Mouse (Mus musculus) ES-CJ7 (cell line): ENCODE results near the gene Gm17509.

ENCODE experiments used
- DNase-seq: peaks from one replicate; pipeline ENCODE4 v3.0.0; 2011; ENCODE audit warnings: low read depth, low spot score

Gm17509 gene

DNA sequence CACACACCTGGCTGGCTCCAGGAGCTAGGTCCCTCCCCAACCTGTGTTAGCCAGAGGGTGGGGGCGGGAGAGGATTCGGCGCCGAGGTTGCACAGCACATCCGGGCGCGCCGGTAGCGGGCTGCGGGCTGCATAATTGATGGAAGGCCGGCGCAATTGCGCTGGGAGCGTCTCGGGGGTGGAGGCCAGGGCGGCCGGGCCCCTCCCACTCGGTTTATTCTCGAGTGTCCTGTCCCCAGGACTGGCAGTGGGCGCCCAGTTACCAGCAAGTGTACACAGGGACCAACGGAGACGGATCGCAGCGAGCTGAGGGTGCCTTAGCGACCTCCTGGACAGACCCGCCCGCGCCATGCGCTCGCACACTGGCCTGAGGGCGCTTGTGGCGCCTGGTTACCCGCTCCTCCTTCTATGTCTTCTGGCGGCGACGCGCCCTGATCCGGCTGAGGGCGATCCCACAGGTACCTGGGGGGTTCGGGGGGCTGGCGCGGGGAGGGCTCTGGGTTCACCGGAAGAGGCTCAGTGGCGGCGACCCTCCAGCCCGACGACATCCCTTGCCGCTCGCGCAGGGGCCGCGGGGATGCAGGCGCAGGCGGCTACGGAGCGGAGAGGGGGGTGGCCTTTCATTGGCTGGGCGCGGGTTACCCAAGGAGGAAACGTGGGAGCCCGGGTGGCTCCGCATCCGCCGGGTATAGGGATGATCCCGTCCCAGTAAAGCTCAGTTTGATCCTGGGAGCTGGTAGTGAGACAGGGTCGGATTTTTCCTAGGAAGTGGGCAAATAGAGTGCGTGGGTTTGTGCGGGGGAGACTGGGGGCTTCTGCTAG is at the start of gene Gm17509:
Gene Gm17509, minus strand, starts transcription at position 575 of the 821 bp plus-strand sequence.
- peak; percentile 76 for DNase-seq

DNA sequence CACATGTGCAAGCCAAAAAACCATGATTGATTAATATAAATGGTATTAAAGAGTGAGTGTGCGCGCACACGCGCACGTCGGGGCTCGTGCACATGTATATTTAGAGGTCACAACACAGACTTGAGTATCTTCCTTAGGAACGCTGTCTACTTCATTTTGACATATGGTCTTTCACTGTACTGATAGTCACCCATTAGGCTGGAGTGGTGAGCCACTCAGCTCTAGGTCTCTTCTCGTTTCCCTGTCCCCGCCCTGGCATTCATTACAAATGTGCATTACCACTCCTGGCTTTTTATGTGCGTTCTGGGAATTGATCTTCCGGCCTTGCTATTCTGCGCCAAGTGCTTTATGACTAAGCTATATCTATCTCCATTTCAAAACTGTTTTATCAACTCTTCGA is 47.1 kb upstream of the Gm17509 start:
- no peak for DNase-seq

DNA sequence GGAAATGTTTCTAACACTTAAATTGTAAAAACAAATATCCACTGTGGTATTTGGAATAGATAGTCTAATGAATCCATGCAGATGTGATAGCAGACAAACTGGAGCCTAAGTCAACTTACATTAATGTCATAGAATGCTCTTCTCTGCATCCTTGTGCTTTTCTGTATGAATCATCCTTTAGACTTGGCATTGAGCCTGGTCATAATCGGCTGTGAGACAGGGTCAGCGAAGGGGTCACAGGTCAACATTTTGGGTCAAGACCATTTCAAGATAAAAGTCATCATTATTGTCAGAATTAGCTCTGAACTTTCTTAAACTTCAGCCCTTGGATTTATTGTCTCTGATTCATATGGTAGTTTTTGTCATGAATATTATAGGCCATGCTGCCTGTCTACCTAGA is 45.3 kb upstream of the Gm17509 start:
- DNase-seq: no peak

DNA sequence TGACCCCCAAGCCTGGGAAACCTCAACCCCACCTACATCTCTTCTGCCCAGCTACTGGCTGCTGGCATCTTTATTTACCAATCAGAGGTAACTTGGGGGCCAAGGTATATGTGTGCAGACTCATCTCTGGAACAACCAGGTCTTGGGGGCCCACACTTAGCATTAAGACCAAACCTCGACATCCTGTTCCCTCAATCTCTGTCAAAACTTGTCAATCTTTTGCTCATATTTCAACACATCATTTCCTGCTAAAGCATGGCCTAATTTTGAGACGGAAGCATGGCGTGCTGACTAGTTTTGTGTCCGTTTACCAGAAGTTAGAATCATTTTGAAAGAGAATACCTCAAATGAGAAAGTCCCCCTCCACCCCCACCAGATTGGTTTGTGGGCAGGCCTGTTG is 39.8 kb upstream of the Gm17509 start:
- DNase-seq: no peak

DNA sequence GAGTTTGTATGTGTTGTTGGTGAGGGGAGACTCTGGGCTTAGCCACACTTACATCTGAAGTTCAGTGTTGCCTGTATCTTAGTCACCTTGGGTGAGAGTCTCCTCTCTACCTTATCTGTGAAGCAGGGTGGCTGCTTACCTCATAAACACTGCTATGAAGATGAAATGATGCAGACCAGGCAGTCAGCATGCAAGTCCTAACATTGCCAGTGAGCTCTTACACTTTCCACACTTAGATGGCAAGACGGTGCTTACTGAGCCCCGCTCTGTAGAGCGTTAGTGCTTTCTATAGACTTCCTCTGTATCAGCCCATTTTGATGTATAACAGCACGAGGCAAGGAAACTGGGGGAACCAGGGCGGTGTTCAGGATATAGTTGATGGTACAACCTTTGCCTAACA is 21.7 kb upstream of the Gm17509 start:
- DNase-seq: no peak

DNA sequence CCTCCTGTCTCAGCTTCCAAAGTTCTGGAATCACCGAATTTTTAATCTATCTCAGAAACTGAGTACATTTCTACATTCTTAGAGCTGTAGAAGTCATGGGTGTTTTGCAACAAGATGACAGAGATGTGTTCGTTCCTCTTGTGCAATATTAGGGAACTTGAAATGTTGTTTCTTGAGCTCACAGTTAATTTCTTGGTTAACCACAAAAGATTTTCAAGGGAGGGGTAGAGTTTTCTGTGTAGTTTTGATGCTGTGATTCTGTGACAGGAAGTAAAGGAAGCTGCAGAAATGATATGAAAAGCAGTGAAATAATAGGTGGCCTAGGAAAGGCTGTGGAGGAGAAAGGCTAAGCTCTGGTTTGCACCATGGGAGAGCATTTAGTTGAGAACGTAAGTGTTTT is 21.2 kb upstream of the Gm17509 start:
- no peak for DNase-seq

DNA sequence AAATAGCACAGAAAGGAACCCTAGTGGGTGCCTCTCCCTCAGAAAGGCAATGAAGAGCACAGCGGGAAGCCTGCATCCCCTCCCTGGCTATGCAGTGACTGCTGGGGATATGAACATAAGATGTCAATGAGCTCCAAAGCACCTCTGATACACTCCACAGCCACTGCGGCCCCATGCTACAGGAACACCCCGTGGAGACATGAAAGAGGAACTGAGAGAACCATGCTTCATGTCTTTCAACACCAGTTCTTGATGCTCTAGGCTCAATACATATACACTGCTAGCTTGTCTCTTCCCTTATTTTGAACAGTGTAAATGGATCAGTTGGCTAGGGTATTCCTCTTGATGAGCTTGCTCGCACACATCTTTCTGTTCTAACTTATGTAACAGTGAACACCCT is 16.2 kb upstream of the Gm17509 start:
- DNase-seq: no peak

DNA sequence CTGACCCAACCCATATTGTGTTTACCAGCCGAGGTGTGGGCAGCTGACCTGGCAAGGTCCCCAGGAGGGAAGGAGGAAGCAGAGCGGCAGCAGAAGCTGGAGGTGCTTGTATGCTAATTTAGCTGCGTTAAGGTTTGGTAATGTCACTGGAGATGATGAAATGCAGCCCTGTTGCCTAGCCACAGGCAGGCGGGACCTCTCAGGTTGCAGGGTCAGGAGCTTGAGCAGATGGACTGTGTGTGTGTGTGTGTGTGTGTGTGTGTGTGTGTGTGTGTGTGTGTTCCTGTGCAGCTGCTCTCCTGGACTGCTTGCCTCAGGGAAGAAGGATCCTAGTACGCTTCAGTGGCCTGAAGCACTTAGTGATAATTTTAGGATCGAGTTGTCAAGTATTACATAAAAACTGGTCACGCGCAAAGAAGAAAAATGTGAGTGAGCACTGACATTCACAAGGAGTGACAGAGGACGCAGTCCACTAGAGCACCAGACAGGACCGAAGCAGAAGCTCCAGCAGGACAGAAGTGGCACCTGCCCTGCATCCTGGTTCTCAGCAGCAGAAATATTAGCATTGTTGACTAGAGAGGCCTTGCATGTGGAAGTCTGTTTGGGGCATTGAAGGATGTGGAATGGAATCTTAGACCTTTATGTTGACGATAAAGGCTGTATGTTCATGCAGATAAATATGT is 14.8 kb upstream of the Gm17509 start:
- peak; percentile 46 for DNase-seq

DNA sequence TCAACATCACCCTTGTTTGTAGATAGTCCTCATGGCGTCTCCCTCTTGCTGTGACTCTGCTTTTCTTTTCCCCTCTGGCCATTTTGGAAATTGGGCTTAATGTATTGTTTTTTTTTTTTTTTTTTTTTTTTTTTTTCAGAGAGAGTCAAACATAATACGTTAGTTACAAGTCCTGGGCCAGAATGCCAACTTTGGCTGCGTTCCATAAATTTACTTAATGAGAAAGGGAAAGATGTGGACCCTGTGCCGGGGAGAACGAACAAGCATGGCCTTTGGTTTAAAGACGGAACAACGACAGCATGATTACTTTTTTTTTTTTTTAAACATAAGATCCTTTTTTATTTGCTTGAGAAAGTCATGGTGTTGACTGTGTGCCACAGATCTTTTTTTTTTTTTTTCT is 13.6 kb upstream of the Gm17509 start:
- DNase-seq: no peak

DNA sequence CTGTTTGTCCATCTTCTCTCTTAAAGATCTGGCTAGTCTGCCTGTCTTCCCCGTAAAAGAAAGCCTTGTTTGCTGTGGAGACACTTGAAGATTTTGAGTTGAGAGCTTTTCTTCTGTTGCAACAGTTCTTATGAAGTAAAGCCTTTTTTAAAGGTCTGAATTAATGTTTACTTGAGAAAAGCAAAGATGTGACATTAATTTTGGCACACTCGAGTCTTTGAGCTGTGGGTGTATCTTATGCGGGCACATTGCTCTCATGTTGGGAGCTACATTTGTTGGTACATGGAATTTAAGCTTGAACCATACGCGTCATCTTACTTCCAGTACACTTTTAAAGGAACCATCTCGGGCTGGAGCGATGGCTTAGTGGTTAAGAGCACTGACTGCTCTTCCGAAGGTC is 12.9 kb upstream of the Gm17509 start:
- DNase-seq: no peak

DNA sequence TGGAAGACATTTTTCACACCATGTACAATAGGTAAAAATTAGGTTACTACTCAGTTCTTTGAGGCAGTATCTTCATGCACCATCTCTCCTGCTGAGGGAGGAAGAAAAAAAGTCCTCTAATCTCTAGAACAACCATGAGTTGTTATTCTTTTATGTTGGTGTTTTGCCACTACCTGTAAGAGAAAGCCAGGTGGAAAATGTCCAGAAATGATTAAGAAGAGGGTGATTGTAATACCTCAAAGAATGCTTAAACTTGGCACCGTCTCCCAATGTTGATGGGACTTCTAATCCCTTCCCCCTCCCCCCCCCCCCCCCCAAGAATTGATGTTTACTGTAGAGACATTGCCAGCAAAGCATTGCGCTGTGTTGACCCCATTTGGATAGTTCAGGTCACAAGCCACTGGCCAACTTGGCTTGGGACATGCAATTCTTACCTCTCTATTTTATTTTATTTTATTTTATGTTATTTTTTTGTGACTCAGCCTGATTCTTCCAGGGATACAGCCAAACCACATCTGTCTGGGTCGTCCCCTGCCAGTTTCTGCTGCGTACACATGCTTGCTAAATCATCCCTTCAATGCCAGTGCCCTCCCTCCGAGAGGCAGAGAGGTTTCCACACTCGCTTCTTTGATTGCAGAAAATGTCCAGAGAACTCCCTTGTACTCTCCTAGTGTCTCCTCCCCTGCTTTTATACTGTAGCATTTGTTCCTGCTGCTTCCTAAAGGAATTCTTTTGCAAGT is 9.7 kb upstream of the Gm17509 start:
- no peak for DNase-seq

DNA sequence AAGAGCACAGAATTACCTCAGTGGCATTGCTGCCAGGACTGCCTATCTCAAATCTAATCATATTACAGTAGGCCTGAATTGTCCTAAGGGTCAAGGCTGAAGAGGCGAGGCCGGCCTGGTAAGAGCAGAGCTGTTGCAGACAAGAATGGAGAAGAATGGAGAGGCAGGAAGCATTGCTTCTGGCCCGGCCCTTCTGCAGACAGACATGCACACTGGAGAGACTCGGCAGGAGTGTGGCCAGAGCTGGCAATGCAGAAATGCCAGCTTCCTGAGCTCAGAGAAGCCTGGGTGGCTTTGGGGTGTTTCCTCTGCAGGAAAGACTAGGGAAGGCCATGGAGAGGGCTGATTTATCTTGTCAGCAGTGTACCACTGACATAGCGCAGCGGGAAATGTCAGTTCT is 4.7 kb upstream of the Gm17509 start:
- no peak for DNase-seq

DNA sequence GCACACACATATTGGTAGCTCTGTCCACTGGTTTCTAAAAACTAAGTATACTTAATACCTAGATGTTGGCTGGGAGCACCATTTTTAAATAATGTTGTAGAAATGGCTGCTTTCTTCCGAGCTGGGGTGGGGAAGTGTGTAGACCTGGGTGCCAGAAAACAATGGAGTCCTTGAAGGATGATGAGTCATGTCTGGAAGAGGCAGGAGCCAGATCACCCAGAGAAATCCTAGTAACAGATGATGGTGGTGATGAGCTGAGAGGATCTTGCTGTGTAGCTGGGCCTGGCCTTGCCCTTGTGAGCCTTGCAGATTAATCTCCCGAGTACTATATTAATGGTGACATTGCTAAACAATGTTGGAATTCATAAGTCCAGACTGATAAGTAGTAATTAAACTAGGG is 4.0 kb upstream of the Gm17509 start:
- DNase-seq: no peak

DNA sequence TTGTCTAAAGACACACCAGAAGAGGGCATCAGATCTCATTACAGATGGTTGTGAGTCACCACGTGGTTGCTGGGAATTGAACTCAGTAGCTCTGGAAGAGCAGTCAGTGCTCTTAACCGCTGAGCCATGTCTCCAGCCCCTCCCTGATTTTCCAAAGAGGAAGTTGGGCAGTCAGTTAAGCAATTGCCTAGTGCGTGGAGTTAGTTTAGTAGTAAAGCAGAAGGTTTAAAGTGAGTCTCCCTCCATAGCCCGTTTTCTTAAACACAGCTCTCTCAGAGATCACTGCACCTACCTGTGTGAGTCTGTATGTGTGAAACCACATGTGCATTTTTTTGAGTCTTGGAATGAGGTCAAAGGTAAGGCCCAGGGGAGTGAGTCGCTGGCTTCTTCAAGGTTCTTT is 2.2 kb upstream of the Gm17509 start:
- DNase-seq: no peak

DNA sequence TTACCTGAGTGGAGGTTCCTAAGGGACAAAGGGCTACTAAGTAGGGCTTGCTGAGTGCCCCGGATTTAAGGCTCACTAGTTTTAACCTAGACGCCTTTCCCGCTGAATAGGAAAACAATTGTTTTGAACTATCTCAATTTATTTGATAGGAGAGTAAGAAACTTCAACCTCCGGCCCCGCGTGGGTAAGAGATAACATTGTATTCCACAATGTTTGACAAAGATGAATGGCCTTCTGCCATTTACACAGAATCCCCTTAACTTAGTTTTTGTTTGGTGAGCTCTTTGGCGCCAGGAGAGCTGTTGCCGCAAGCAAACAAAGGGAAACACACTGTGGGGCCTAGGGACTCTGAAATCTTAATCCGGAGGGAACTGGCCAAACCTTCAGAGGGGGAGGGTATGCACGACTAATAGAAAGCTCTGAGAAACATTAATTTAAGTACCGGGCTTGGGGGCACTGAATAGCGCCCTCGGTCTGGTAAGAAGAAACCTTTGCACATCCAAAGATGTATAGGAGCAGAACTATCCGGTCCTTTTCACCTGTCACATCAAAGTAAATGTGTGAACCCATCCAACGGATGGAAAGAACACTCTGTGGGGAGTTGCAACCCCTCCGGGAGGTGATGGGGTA is 889 bp downstream of the Gm17509 start:
- DNase-seq: peak; percentile 44

DNA sequence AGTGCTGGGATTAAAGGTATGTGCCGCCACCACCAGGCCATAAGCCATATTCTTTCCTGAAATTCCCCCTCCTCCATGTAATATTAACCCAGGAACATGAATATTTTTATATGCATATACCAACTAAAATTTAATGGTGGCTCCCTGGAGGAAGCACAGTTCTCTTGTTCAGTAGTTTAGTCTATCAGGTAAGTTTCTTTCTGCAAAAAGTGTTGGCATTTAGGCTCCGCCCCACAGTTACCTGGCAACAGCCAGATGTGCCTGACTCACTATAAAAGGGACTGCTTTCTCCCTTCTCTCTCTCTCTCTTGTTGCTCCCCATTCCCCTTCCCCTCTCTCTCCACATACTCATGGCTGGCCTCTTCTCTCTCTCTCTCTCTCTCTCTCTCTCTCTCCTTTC is 2.8 kb downstream of the Gm17509 start:
- no peak for DNase-seq

DNA sequence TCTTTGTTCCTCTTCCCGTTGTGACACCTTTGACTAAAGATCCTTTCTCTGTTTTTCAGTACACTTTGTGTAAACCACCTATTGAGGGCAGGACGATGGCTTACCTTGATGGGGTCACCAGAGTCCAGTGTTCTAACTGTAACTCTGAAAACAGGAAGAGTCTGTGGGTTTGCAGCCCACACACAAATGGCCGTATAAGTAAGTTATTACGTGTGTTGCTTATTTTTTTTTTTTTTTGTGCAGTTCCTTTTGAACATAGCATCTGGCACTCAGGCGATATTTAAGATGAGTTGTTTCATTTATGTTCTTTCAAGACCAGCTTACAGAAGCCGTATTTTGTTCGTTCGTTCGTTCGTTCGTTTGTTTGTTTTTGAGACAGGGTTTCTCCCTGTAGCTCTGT is 3.3 kb downstream of the Gm17509 start:
- DNase-seq: no peak

DNA sequence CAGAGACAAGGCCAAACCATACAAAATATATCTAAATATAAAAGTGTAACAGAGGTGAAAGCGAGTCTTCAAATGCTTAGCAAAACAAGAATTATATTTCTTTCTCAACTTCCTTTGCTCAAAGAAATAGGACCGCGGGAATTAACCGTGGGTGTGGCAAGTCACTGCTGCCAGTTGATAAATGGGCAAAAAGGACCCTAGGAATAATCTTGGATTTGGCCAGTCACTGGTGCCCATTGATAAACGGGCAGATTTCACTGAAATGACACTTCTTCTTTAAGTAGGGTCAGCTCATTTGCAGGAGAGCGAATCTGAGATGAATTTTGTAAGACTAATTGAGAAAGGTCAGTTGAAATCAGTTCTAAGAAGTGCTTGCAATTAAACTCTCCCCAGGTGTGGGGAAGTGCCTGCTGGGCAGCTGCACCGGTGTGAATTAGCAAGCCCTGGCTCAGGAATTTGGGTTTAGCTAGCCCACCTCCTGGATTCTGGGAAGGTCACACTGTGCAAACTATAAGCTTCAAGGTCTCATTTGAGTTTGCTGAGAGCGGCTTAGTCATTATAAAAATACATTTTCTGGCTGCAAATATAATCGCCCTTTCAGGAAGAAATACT is 4.0 kb downstream of the Gm17509 start:
- peak; percentile 50 for DNase-seq

DNA sequence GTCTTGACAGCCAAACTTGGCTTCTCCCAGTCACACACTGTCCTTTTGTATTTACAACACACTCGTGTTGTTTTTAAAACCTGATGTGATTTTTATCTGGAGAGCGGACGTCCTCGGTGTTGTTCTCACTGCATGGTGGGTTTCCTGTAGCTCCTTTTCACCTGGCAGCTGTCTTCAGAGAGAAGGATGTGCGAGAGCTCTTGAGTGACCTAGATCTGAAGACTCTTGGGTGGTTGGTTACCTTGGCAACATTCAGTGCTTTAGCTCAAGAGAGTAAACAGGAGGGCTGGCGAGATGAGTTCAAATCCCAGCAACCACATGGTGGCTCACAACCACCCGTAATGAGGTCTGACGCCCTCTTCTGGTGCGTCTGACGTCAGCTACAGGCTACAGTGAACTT is 4.7 kb downstream of the Gm17509 start:
- peak; percentile 73 for DNase-seq

DNA sequence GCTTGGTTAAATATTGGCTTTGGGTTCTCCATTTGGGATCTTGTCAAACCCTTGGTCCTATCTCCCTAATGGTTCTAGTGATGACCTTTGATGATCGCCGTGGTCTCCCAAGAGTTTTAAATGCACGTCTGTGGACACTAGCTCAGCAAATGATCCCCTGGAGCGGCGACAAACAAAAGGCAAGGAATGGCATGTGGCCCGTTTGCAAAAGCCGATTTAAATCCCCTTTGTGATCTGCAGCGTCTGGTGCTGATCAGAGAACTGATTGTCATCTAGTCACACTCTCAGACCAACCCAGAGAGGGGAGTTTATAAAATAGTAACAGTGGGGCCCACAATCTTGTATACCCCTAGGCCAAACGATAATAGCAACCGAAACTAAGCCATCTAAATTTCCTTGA is 5.4 kb downstream of the Gm17509 start:
- DNase-seq: peak; percentile 61

DNA sequence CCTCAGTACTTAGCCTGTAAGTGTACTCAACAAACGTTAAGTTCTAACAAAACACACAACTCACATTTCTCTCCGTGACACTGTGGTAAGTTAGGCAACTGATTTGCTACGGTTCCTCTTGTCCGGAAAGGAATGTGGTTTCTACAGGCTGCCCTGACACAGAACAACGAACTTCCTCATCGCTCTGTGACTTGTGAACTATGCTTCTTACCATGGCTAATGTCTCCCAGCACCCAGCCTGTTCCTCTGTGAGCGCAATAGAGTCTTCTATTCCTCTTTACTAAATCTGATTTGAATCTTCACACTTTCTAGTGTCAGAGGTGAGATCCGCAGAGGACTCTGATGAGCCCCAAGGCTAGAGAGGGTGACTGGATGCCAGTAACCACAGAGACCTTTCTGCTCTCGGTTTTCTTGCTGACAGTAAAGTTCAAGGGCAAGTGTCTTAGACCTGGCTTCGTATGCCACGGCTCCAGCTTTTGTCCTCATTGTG is 9.4 kb downstream of the Gm17509 start:
- DNase-seq: no peak

DNA sequence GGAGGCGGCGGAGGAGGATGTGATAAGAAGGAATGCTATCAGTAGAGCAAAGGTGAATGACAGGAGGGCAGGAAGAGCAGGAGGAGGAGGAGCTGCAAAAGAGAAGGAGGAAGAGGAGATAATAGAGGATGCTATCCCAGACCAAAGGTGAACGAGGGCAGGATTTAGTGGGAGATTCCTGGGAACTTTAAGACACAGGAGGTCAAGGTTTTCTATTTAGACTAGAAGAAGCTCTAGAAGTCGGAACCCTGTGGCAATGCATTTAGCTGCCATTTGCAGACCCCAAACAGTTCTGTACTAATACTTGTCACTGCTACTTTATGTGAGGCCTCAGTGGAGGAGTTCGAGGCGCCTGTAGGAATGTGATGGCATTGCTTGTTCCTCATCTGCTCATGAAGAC is 12.6 kb downstream of the Gm17509 start, which contains the start of gene Emb:
Gene Emb, plus strand, starts transcription at position 301 of the 400 bp plus-strand sequence.
- DNase-seq: no peak
